Mouse (Mus musculus) ovary, adult 2 months (tissue): Measurements from ENCODE around the gene Rarb. TPM values are rescaled to one million over a fixed set of nuclear protein-coding genes. Genes with fewer than 3 reads are reported as not detected.

ENCODE experiments used
- polyA plus RNA-seq: library from polyadenylated mRNA; depleted of rRNA; stranded (reverse); fragments of >200 nt; gene quantifications from 2 replicates; pipeline ENCODE4 v1.2.3, GENCODE M21; 2012; rRNA removed

The Rarb gene
- polyA plus RNA-seq = 2.1 and 3.7 TPM in 2 replicates

DNA sequence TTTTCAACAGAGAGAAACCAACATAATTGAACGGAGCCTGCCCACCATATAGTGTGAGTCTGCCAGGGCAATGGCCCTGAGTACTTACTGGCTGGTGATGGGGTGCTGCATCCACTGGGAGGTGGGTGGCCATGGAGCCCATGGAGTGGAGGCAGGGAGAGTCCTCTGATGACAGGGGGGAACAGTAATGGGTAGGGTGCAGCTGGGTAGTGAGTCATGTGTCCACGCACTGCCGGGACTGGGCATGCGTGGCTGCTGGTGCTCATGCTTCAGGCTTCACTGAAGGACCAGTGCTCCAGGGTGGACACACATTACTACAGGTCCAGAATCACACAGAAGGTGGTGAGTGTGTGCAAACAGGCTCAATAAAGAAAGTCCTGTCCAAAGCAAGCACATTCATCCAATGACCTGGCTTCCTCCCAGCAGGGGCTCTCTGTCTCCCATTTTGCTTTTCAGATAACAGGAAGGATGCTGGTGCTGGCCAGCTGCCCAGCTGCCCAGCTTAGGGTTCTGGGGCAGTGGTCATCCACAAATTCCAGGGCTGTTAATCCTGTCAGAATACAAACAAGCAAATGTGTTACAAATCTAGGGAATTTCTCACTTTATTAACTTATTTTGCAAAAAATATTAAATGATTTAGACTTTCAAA, at the start of gene Rarb:
Gene Rarb (minus strand): TSS at position 555 of the 649 bp plus-strand sequence.

